Comparison of ENCODE assay signal across 8 mouse cellular contexts in the genomic region with DNA sequence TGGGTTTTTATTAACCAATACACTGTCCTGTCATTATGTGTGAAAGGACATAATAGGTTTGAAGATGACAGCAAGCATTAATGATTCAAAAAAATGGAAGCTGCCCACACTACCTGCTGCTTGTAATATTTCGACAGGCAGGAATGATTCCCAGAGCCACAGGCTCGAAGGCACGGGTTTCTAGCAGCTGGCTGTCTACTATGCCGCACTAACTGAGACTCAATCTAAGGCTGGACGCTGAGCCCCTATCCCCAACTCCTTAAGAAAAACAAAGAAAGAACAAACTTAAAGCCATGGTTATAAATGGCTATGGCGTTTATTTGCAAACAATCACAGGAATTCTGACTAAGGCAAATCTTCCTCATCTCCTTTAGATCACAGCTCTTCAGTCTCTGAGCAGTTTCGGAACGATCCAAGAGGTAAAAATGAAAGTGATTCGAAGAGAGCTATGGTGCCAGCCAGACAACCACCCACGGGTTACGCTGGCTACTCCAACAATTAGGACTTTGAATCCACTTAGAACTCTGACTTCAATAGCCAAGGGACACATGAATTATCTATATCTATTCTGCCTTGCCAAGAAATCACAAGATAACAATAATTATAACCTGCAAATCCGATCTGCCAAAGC. TPM values are rescaled to one million over a fixed set of nuclear protein-coding genes. Genes with fewer than 3 reads are reported as not detected.
DNase-seq lines count a peak whose midpoint lies in the region; ATAC-seq lines count a peak whose summit lies in the region.

No protein-coding gene starts in this region.

- no peak for DNase-seq in heart, adult 18-20 months
- DNase-seq in brain, adult 2 months (ENCODE audit: low read depth, low spot score): peak; percentile 43
- peak; percentile 44 for DNase-seq in hindbrain, embryonic 11.5 days (ENCODE audit: low spot score)
- peak; percentile 35 for DNase-seq in lung, postnatal 14 days
- no peak for DNase-seq in layer of hippocampus, adult 9-10 months (ENCODE audit: low spot score)
- DNase-seq in adrenal gland, postnatal 10 days: no peak
- DNase-seq in left cerebral cortex, postnatal 4 days: no peak

- 6% methylated on average over 12 of the region's 12 CpGs for WGBS in heart, embryonic 13.5 days
- WGBS in hindbrain, embryonic 11.5 days: 28% methylated on average over 12 of the region's 12 CpGs

- peak overlapping the region; percentile 77 for H3K4me3 ChIP-seq in heart, embryonic 13.5 days
- H3K4me3 ChIP-seq in hindbrain, embryonic 11.5 days (ENCODE audit: low read depth, low read length): peak overlapping the region; percentile 43

- intact Hi-C loops in left cerebral cortex, postnatal 4 days (cut with DNase I): no loop called here

- peak overlapping the region; percentile 67 for H3K4me2 ChIP-seq in heart, embryonic 13.5 days
- peak overlapping the region; percentile 67 for H3K4me2 ChIP-seq in hindbrain, embryonic 11.5 days (replicated peaks; ENCODE audit: low read depth, low read length)

- H3K4me1 ChIP-seq in heart, embryonic 13.5 days: peaks cover 47% of the 10 kb centered on the region
- H3K4me1 ChIP-seq in hindbrain, embryonic 11.5 days (replicated peaks; ENCODE audit: control insufficient read depth, insufficient read depth, low read length): no peaks in the 10 kb centered on the region

- no peak for ATAC-seq in heart, embryonic 13.5 days (ENCODE audit: extremely low read depth, insufficient number of reproducible peaks, low FRiP score, low TSS enrichment)
- ATAC-seq in hindbrain, embryonic 11.5 days (ENCODE audit: low FRiP score): peak; percentile 47

- H3K27ac ChIP-seq in heart, embryonic 13.5 days (replicated peaks): peak overlapping the region; percentile 99
- 0 out of 2 replicates have a peak overlapping the region, but pooled peaks have one; percentile 58 for H3K27ac ChIP-seq in hindbrain, embryonic 11.5 days (ENCODE audit: low read depth, low read length)

- H3K9ac ChIP-seq in heart, embryonic 13.5 days: peak overlapping the region; percentile 90
- peak overlapping the region; percentile 46 for H3K9ac ChIP-seq in hindbrain, embryonic 11.5 days (ENCODE audit: low read depth, low read length)

- H3K27me3 ChIP-seq in heart, embryonic 13.5 days (replicated peaks): no peaks in the 10 kb centered on the region
- no peaks in the 10 kb centered on the region for H3K27me3 ChIP-seq in hindbrain, embryonic 11.5 days (ENCODE audit: control insufficient read depth, insufficient read depth, low read length)

- H3K36me3 ChIP-seq in heart, embryonic 13.5 days: peaks cover 9% of the 10 kb centered on the region
- H3K36me3 ChIP-seq in hindbrain, embryonic 11.5 days (ENCODE audit: control insufficient read depth, insufficient read depth, low read length): no peaks in the 10 kb centered on the region

- H3K9me3 ChIP-seq in heart, embryonic 13.5 days: no peaks in the 10 kb centered on the region
- no peaks in the 10 kb centered on the region for H3K9me3 ChIP-seq in hindbrain, embryonic 11.5 days (ENCODE audit: control insufficient read depth, low read length)

RNA-seq across cellular contexts. Expression of a gene that starts 15.6 kb away (rescaled TPM):
- 44.7 and 50.0 TPM in 2 replicates for polyA plus RNA-seq in heart, embryonic 13.5 days (2015; fragmentation: Nextera tagmentation; extraction: Ambion mirVana)
- total RNA-seq in heart, adult 18-20 months (2021): 100 to 1,000 TPM in 1 of 2 experiments, 10 to 100 TPM in 1; 99.6 to 126 TPM
- polyA plus RNA-seq in hindbrain, embryonic 11.5 days (2014; fragmentation: Nextera tagmentation; extraction: Ambion mirVana): 4.1 and 4.3 TPM in 2 replicates
- total RNA-seq in adrenal gland, postnatal 10 days (2021): 10 to 100 TPM; 34.5 to 47.2 TPM
- 10 to 100 TPM; 25.9 to 30.6 TPM for total RNA-seq in left cerebral cortex, postnatal 4 days (2021)

Comparison
In these comparisons a context has a peak if more than half of its experiments do, and no peak if none do; other contexts are left out.
1. DNase-seq: peak in brain, adult 2 months (single experiment), hindbrain, embryonic 11.5 days (single experiment) and lung, postnatal 14 days (single experiment); none in heart, adult 18-20 months (0 of 2), layer of hippocampus, adult 9-10 months (single experiment), adrenal gland, postnatal 10 days (single experiment) and left cerebral cortex, postnatal 4 days (single experiment).